Mouse (Mus musculus) right cerebral cortex, adult 18-20 months (tissue): Measurements from ENCODE around the gene Aars2.
A peak's percentile ranks its signal among the peaks of the same experiment; 100 is the strongest.

ENCODE experiments used
- DNase-seq: peaks from one replicate; pipeline ENCODE4 v3.0.0; 2022; ENCODE audit warnings: mixed read lengths

Aars2 gene

DNA sequence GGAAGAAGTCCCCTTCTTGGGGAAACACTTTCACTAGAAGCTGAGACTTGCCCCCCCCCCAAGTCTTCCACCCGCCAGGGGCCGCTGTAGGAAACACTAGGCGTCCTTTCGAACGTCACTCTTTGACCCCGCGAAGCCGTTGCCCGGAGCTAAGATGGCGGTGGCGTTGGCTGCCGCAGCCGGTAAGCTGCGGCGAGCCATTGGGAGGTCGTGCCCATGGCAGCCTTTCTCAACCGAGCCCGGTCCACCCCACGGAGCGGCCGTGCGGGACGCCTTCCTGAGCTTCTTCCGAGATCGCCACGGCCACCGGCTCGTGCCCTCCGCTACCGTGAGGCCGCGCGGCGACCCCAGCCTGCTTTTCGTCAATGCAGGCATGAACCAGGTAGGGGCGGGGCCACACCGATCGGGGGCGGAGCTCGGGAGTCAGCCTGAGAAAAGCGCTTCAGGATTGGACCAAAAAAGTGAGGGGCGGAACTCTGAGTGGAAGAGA lies at the start of gene Aars2:
Aars2 (plus strand) TSS at position 142 of the 490 bp plus-strand sequence.
- peak; percentile 93 for DNase-seq

DNA sequence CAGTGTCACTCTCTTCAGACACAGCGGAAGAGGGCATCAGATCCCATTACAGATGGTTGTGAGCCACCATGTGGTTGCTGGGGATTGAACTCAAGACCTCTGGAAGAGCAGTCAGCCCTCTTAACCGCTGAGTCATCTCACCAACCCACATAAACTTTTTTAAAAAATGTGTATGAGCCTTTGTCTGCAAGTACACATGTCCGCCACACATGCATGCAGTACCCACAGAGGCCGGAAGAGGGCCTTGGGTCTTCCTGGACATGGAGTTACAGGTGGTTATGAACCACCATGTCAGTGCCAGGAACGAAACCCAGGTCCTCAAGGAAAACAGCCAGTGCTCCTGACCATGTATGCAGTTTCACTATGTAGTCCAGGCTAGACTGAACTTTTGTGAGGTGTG lies 49.2 kb upstream of the Aars2 start:
- DNase-seq = no peak

- no peak for DNase-seq
Measured at GRCm38 (mm10) chr17:45458516-45458915, 48.1 kb upstream of the Aars2 start.

- DNase-seq = no peak
Measured at GRCm38 (mm10) chr17:45459062-45459461, 47.6 kb upstream of the Aars2 start.

- DNase-seq = no peak
Measured at GRCm38 (mm10) chr17:45462506-45462905, 44.1 kb upstream of the Aars2 start.

DNA sequence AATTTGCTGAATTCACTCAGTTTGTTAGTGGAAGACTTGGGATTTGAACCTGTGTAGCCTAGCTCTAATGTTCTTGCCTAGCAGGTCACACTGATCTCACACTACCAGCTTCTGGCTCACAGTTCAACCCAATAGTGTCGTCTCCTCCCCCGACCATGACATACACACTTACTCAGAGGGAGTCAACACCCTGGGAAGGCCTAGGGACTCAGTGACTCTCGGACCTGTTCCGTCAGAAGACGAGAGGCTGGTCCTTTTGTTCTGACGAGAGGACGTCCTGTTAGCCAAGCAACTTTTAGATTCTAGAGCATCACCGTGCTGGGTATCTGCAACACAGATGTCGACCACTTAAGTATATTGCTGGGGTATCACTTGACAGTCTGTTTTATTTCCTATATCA lies 42.4 kb upstream of the Aars2 start:
- DNase-seq = no peak

- no peak for DNase-seq
Measured at GRCm38 (mm10) chr17:45466701-45467100, 39.9 kb upstream of the Aars2 start.

GRCm38 (mm10) chr17:45468302-45468701 lies 38.3 kb upstream of the Aars2 start:
- DNase-seq = no peak

GRCm38 (mm10) chr17:45470726-45471125 lies 35.9 kb upstream of the Aars2 start:
- DNase-seq = peak; percentile 20

DNA sequence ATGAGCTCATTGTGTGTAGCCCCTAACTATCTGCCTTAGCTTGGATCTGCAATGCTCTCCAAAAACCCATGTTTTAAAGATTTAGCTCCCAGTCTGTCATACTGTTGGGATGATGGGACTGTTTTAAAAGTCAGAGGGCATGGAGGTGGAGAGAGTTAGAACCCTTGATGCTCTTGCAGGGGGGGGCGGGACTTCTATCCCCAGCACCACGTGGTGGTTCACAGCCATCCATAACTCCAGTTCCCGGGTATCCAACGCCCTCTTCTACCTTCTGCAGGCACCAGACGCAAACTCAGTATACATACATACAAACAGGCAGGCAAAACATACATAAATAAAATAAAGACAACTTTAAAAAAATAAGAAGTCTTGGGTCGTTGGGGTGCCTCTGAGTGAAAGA lies 33.0 kb upstream of the Aars2 start:
- DNase-seq = no peak

DNA sequence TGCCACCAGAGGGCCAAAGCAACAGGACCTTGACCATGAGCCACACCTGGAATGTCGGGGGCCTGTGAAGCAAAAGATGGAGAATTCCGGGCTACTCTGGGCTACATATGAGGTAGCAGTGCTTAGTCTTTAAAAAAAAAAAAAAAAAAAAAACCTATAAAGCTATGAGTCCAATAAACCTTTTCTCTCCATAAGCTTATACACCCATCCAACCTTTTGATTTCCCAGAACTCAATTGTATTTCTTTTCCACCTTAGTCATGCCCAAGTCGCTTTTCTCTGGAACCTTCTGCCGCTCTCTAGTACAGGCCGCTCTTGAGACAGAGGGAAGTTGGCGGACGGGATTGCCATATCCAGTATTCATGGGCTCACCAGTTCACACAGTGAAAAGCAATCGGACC lies 32.5 kb upstream of the Aars2 start:
- no peak for DNase-seq

DNA sequence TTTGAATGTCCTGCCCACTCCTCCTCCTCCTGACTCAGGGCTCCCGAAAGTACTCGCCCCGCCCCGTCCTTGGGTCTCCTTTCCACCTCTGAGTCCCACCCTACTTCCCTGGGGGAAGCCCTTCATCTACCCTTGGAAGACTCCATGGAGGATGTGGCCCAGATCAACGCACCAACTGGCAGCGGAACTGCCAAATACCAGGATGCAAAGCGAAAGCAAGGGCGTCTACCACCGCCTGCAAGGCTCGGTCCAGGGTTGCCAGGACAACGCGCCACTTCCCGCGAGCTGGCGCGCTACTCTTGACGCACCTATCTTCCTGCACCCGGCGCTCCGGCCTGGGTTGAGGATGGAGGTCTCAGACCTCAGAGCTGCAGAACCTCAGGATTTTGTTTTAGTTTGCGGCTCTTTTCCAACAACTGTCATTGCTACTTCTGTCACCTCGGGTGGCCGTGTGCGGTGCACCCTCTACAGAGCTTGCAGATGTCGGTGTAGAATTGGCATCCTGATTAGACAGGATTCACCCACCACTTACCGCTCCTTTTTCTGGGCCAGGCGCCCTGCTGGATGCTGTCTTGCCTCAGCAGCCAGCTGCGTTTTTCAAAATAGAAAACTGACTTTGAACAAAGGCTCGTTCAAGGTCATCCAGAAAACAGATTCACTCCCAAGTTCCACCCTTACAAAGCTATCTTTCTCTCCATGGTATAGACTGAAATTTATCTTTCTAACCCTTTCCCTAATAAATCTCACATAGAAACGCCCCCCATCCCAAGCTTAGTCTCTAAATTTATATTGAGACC lies 31.8 kb upstream of the Aars2 start, which contains the start of gene Spats1:
Spats1 (minus strand) TSS at position 747 of the 797 bp plus-strand sequence.
- DNase-seq = peak; percentile 92

DNA sequence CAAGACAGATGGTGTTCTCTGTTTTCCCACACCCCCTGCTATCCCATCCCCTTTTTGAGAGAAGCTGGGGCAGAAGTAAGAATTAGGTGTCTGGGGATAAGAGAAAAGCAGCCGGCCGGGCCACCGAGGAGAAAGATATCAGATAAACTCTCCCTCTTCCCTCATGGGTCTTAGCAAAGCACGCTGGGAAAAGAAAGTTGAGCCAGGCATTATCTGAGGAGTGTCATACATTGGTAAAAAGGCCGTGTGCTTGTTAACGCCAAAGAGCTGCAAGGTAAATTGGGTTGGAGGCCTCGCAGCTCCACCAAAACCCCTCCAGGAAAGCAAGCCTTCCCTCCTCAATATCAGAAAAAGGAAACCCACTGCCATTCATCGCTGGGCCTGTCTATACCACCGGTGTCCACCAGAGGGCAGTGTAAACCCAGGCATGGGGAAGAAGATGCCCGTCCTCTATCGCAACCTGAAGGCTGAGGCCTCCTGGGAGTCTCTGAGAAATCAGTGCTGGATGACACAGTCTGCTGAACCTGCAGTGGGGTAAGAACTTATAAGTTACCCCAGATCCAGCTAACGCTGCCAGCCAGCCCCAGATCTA lies 28.3 kb upstream of the Aars2 start:
- peak; percentile 83 for DNase-seq

DNA sequence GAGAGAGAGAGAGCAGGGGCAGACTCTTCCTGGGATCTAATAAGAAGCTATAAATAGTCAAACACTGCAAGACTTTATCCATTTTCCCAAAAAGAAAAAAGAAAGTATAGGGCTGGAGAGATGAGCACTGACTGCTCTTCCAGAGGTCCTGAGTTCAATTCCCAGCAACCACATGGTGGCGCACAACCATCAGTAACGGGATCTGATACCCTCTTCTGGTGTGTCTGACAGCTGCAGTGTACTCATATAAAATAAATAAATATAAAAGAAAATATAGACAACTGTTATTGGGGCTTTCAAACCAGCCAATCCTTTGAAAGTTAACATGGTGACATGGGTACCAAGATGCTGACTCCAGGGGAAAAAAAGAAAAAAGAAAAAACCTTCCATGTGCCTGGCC lies 26.2 kb upstream of the Aars2 start:
- no peak for DNase-seq

DNA sequence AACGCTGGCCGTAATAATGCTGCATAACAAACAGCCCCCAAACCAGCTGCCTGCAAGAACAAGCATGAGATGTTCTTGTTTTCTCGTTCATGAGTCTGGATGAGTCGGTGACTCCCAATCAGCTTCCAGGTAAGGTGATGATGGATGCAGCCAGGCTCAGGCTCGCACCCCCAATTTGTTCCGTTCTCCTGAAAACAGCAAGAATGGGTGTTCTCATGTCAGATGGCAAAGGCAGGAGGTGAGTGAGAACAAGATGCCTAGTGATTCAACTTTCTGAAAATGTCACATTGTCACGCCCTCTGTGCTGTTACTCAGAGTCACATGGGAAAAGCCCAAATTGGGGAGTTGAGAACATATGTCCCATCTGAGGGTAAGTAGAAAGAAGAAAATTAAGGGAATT lies 21.1 kb upstream of the Aars2 start:
- DNase-seq = no peak

DNA sequence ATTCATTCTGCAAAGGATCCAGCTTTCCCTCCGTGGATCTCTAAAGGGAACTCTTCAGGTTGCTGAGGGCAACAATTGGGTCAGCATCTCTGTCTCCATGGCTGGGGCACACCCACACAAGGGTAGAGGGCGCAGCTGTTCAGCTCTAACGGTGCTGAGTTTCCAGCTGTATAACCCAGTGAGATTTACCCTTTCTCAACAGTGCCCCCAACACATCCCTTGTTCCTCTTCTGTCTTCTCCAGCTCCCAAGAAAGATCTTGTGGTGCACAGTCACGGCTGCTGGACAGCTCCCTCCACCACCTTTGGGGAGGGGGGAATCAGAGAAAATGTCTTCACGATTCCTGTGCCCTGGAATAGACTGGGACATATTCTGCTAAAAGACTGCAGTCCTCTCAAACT lies 19.4 kb upstream of the Aars2 start:
- DNase-seq = no peak

- DNase-seq = no peak
Measured at GRCm38 (mm10) chr17:45488321-45489254, 18.1 kb upstream of the Aars2 start.

DNA sequence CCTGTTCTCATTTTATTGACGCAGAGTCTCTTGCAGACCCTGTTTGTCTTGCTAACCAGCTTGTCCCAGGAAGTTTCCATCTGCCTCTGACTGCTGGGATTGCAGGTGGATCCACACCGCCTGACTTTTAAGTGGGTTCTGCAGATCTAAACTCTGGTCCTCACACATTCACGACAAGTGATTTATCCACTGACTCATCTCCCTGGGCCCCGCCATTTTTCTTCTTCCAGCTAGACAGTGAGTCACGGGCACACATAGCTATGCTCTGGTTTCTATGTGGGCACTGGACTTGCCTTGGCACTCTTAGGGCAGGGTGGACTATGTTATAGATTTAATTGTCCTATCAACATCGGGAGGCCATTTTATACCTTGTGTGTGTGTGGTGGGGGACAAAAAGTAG lies 16.9 kb upstream of the Aars2 start:
- DNase-seq = no peak

DNA sequence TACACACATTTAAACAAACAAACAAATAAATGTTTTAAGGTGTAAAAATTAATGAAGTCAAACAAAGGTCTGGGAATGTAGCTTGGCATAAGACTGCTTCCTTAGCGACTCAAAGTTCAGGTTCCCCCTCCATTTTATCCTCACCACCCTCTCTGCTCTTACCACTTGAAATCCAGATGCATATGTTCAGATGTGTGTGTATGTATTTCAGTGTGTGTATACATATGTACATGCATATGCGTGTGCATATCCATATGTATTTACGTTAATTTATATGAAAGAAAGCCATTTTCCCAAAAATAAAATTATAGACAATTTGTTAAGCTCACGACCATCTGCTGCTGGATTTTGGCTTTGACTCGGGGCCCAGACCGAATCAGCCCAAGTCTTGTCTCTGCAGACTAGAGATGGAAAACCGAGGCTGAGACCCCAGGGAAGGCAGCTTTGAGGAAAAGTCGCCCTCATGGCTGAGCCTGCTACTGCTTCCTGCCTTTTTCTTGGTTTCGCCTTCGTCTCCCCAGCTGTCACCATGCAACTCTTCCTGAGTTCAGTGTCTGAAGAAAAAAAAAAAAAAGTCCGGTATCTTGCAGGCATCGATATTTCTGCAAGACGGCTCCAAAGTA lies 16.0 kb upstream of the Aars2 start:
- no peak for DNase-seq

GRCm38 (mm10) chr17:45495398-45495797 lies 11.2 kb upstream of the Aars2 start:
- no peak for DNase-seq

DNA sequence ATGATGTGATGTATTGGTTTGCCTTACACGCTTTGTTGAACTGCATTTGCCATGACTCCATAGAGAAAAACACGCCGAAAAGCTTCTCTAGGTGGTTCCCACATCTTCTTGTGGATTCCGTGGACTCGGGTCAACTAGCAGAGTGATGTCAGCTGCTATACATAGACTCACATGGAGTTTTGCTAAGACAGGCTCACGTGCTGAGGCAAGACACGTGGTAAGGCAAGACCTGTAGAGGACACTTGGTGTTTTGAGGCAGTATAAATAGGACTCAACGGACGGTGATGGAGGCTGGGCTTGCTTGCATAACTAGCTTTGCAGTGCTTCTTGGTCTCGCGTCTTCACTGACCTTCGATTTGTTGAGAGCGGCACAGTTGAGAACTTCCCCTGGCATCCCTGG lies 8.2 kb upstream of the Aars2 start:
- no peak for DNase-seq

DNA sequence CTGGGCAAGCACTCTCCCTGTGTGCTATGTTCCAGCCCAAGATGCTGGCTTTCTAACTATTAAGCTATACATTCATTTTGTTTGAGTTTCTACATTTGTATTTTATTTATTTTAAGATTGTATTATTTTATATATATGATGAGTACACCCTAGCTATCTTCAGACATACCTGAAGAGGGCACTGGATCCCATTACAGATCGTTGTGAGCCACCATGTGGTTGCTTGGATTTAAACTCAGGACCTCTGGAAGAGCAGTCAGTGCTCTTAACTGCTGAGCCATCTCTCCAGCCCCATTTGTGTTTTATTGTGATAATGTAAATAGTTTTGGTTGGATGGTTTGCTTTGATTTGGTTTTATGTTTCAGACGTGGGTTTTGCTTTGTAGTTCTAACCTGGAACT lies 7.1 kb upstream of the Aars2 start:
- DNase-seq = no peak

DNA sequence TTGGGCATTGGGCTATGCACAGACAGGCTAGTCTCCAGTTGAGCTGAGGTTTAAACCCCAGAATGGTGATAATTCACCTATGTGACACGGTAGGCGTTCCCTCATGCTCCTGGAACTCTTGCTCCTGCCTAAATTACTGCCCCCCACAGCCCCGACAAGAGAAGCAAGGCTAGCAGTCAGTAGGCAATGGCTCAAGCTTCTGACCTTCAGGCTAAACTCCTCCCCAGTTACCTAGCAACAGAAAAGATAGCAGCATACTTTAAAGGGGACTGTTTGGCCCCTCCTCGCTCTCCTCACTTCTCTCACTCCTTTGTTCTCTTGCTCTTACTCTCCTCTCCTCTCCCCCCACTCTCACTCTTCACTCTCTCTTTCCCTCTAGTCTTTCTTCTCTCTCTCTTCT lies 5.7 kb upstream of the Aars2 start:
- no peak for DNase-seq
